Mouse (Mus musculus) heart, adult 2 months (tissue): ENCODE measurements around the gene Syt2. TPM values are rescaled to one million over a fixed set of nuclear protein-coding genes. Genes with fewer than 3 reads are reported as not detected.

Source experiments
- DNase-seq, 2 experiments: peaks; one replicate each; pipeline ENCODE4 v3.0.0; 2021
- H3K27ac ChIP-seq: fragments of 200-600 bp; 2 replicates; pipeline ENCODE4 v1.8.1; 2022
- H3K27me3 ChIP-seq: fragments of 200-500 bp; 2 replicates; pipeline ENCODE4 v1.6.1; 2012; ENCODE audit warnings: mild to moderate bottlenecking, low read length, inconsistent platforms, mixed read lengths; ENCODE audit not compliant: control insufficient read depth, insufficient read depth
- H3K36me3 ChIP-seq: fragments of 200-500 bp; 2 replicates; pipeline ENCODE4 v1.6.1; 2012; ENCODE audit warnings: low read length, inconsistent platforms; ENCODE audit not compliant: control insufficient read depth, insufficient read depth
- H3K4me1 ChIP-seq: fragments of 200-500 bp; 2 replicates; pipeline ENCODE4 v1.6.1; 2011; ENCODE audit warnings: low read length; ENCODE audit not compliant: control insufficient read depth, insufficient read depth
- H3K4me3 ChIP-seq: fragments of 200-600 bp; 2 replicates; pipeline ENCODE4 v1.8.1; 2022
- H3K79me2 ChIP-seq: fragments of 200-500 bp; replicated peaks from 2 replicates; pipeline ENCODE4 v1.6.1; 2012; ENCODE audit warnings: mild to moderate bottlenecking, inconsistent platforms, low read length, moderate library complexity, mixed read lengths; ENCODE audit not compliant: control insufficient read depth, insufficient read depth
- H3K9ac ChIP-seq: fragments of 200-500 bp; 2 replicates; pipeline ENCODE4 v1.6.1; 2012; ENCODE audit warnings: low read depth, mild to moderate bottlenecking, control low read depth, inconsistent platforms, low read length, mixed read lengths
- CTCF ChIP-seq: fragments of 200-600 bp; IDR thresholded peaks from 2 replicates; pipeline ENCODE4 v1.8.1; 2022; ENCODE audit warnings: antibody characterized with exemption, mild to moderate bottlenecking, moderate library complexity
- EP300 ChIP-seq: fragments of 200-500 bp; IDR thresholded peaks from 2 replicates; pipeline ENCODE4 v1.6.1; 2011; ENCODE audit warnings: low read depth, low read length, control low read depth; ENCODE audit not compliant: insufficient read depth
- POLR2A ChIP-seq: fragments of 200-500 bp; IDR thresholded peaks from 2 replicates; pipeline ENCODE4 v1.6.1; 2011; ENCODE audit warnings: mild to moderate bottlenecking, low read depth, low read length, control low read depth; ENCODE audit not compliant: insufficient read depth
- WGBS: fragments of 180-500 bp; shearing (Covaris S2); methylation state at CpG from one replicate; pipeline ENCODE4 v1.1.7; 2018; 5-methylcytosine and 5-hydroxymethylcytosine counted together
- intact Hi-C: fragments of 180-260 bp; cut with DNase I; formaldehyde crosslinking; loops from one replicate; pipeline ENCODE4 v1.15.1; 2025
- long read RNA-seq: library from polyadenylated mRNA; stranded (forward); transcript quantifications from one replicate; pipeline ENCODE4 v2.0.0, GENCODE M21; 2021
- polyA plus RNA-seq: library from polyadenylated mRNA; depleted of rRNA; stranded (reverse); fragments of >200 nt; gene quantifications from 2 replicates; pipeline ENCODE4 v1.2.3, GENCODE M21; 2012; rRNA removed
- total RNA-seq, 2 experiments: library from RNA; stranded (reverse); gene quantifications; 2 replicates each; pipeline ENCODE4 v1.2.3; 2021

Gene Syt2
- total RNA-seq (under 1 TPM in 1 of 2 experiments, not detected in 1; 0.05 TPM), polyA plus RNA-seq (0.04 and 0.06 TPM in 2 replicates)
- long read RNA-seq = 0 reads

- Histone ChIP-seq H3K27ac (no peak within 1 kb of the TSS), H3K9ac (peak within 1 kb of the TSS; percentile 30), H3K4me3 (peak within 1 kb of the TSS; percentile 33), H3K79me2 (no peaks in the 10 kb centered on the region), H3K36me3 (no peaks in the 10 kb centered on the region), H3K4me1 (0 out of 2 replicates have a peak, but pooled peaks cover under 1% of the 10 kb centered on the region), H3K27me3 (peaks cover 14% of the 10 kb centered on the region)
- WGBS = under 1% methylated on average over 58 of the region's 63 CpGs
- DNase-seq = peak; percentile 19 to 33
- no peak for TF ChIP-seq CTCF
- no peak for TF ChIP-seq POLR2A
- TF ChIP-seq EP300 = no peak
- intact Hi-C loops = no loop called here
These were observed at the start of gene Syt2 for GRCm38 (mm10) chr1:134646261-134646962. Gene Syt2 (plus strand): TSS chr1:134646677.

- H3K79me2 ChIP-seq = no peaks in the 10 kb centered on the region
- TF ChIP-seq EP300 (no peak), POLR2A (no peak), CTCF (no peak)
- intact Hi-C loops = no loop called here
- DNase-seq = no peak
- 52% methylated on average over 9 of the region's 9 CpGs for WGBS
- no peak overlapping the region for H3K9ac ChIP-seq
- peaks cover 1% of the 10 kb centered on the region; the same call in 1 of the 2 replicates for H3K36me3 ChIP-seq
- H3K27me3 ChIP-seq = no peaks in the 10 kb centered on the region
- no peaks in the 10 kb centered on the region for H3K4me1 ChIP-seq
- H3K4me3 ChIP-seq = no peak overlapping the region
- H3K27ac ChIP-seq = no peak overlapping the region
These were observed 49.0 kb upstream of the Syt2 start for GRCm38 (mm10) chr1:134597339-134598054.

GRCm38 (mm10) chr1:134604086-134604485 is 42.4 kb upstream of the Syt2 start:
- Histone ChIP-seq H3K79me2 (no peaks in the 10 kb centered on the region), H3K27ac (no peak overlapping the region), H3K9ac (no peak overlapping the region), H3K4me3 (no peak overlapping the region), H3K27me3 (no peaks in the 10 kb centered on the region), H3K36me3 (peaks cover 4% of the 10 kb centered on the region), H3K4me1 (no peaks in the 10 kb centered on the region)
- TF ChIP-seq CTCF = 0 out of 2 replicates have a peak, but pooled peaks have one; percentile 15
- no peak for TF ChIP-seq POLR2A
- 100% methylated on average over 2 of the region's 2 CpGs for WGBS
- intact Hi-C loops = no loop called here
- DNase-seq = no peak

- no peak for TF ChIP-seq EP300
- TF ChIP-seq POLR2A = no peak
- TF ChIP-seq CTCF = no peak
- no peak overlapping the region for H3K4me3 ChIP-seq
- H3K27ac ChIP-seq = no peak overlapping the region
- peaks cover 4% of the 10 kb centered on the region for H3K36me3 ChIP-seq
- no peak overlapping the region for H3K9ac ChIP-seq
- H3K27me3 ChIP-seq = no peaks in the 10 kb centered on the region
- no peaks in the 10 kb centered on the region for H3K4me1 ChIP-seq
- DNase-seq = no peak
- WGBS = 81% methylated on average over 8 of the region's 8 CpGs
- H3K79me2 ChIP-seq = no peaks in the 10 kb centered on the region
- intact Hi-C loops = loop anchor here (5.0 kb wide), 2 partner anchors 88 to 238 kb away; no protein-coding TSS in a partner anchor
These were observed 40.8 kb upstream of the Syt2 start for GRCm38 (mm10) chr1:134605670-134606069.

GRCm38 (mm10) chr1:134606381-134606780 is 40.1 kb upstream of the Syt2 start:
- WGBS = 96% methylated on average over 2 of the region's 2 CpGs
- Histone ChIP-seq H3K4me1 (no peaks in the 10 kb centered on the region), H3K36me3 (peaks cover 4% of the 10 kb centered on the region), H3K27ac (no peak overlapping the region), H3K27me3 (no peaks in the 10 kb centered on the region), H3K9ac (no peak overlapping the region), H3K4me3 (no peak overlapping the region), H3K79me2 (no peaks in the 10 kb centered on the region)
- intact Hi-C loops = loop anchor here (5.0 kb wide), 2 partner anchors 89 to 239 kb away; no protein-coding TSS in a partner anchor
- TF ChIP-seq CTCF (no peak), POLR2A (no peak), EP300 (no peak)
- DNase-seq = no peak
